Mouse (Mus musculus) intestine, embryonic 15.5 days (tissue): Measurements from ENCODE around the gene Tgm7. TPM values are rescaled to one million over a fixed set of nuclear protein-coding genes. Genes with fewer than 3 reads are reported as not detected.
"Not testable (repeated sequence)": the region's sequence is repeated elsewhere in the genome, so short reads cannot be mapped to it uniquely, and the experiment has no call there.

Experiments
- ATAC-seq: fragments of 200-750 bp; cut with Nextera tagmentation; 2 replicates; pipeline ENCODE4 v1.8.0; 2017; ENCODE audit warnings: moderate TSS enrichment, moderate library complexity
- H3K27ac ChIP-seq: fragments of 300-500 bp; sonication (generic); 2 replicates; pipeline ENCODE4 v1.5.1; 2015; ENCODE audit warnings: mild to moderate bottlenecking, inconsistent platforms
- H3K27me3 ChIP-seq: fragments of 300-500 bp; sonication (generic); replicated peaks from 2 replicates; pipeline ENCODE4 v1.6.1; 2015; ENCODE audit warnings: inconsistent platforms
- H3K36me3 ChIP-seq: fragments of 300-500 bp; sonication (generic); 2 replicates; pipeline ENCODE4 v1.6.1; 2015; ENCODE audit warnings: inconsistent platforms
- H3K4me1 ChIP-seq: fragments of 300-500 bp; sonication (generic); replicated peaks from 2 replicates; pipeline ENCODE4 v1.6.1; 2015; ENCODE audit warnings: inconsistent platforms
- H3K4me2 ChIP-seq: fragments of 300-500 bp; sonication (generic); replicated peaks from 2 replicates; pipeline ENCODE4 v1.6.1; 2015; ENCODE audit warnings: mild to moderate bottlenecking, inconsistent platforms
- H3K4me3 ChIP-seq: fragments of 300-500 bp; sonication (generic); replicated peaks from 2 replicates; pipeline ENCODE4 v1.5.1; 2015; ENCODE audit warnings: inconsistent platforms
- H3K9ac ChIP-seq: fragments of 300-500 bp; sonication (generic); 2 replicates; pipeline ENCODE4 v1.6.1; 2015; ENCODE audit warnings: inconsistent platforms
- H3K9me3 ChIP-seq: fragments of 300-500 bp; sonication (generic); 2 replicates; pipeline ENCODE4 v1.6.1; 2016; ENCODE audit warnings: inconsistent platforms
- whole genome bisulfite sequencing: fragments of 180-500 bp; shearing (Covaris S2); methylation state at CpG from one replicate; pipeline ENCODE4 v1.1.7; 2015; 5-methylcytosine and 5-hydroxymethylcytosine counted together
- polyA plus RNA-seq: library from polyadenylated mRNA; unstranded; fragments of >200 nt; fragmentation: Nextera tagmentation; extraction: Ambion mirVana; gene quantifications from 2 replicates; pipeline ENCODE4 v1.2.1, GENCODE M21; 2015

Gene Tgm7
- polyA plus RNA-seq, 1 experiment from 2014 or later = 0.23 TPM

DNA sequence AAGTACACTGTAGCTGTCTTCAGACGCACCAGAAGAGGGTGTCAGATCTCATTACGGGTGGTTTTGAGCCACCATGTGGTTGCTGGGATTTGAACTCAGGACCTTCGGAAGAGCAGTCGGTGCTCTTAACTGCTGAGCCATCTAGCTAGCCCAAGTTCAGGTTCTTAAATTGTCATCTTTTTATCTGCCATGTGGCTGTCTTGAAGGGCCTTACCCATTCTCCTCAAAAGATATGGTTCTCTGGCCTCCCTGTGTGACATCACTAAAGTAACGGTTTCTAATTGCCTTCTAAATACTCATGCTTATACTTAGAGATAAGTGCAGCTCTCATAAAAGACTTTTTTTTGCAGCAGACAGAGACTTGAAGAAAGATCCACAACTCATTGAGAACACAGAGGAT lies 16.7 kb upstream of the Tgm7 start:
- H3K27ac ChIP-seq, H3K36me3 ChIP-seq, ATAC-seq, H3K27me3 ChIP-seq, H3K4me3 ChIP-seq, H3K4me1 ChIP-seq, H3K9ac ChIP-seq, H3K4me2 ChIP-seq, H3K9me3 ChIP-seq: not testable (repeated sequence)
- WGBS = 91% methylated on average over 5 of the region's 5 CpGs

DNA sequence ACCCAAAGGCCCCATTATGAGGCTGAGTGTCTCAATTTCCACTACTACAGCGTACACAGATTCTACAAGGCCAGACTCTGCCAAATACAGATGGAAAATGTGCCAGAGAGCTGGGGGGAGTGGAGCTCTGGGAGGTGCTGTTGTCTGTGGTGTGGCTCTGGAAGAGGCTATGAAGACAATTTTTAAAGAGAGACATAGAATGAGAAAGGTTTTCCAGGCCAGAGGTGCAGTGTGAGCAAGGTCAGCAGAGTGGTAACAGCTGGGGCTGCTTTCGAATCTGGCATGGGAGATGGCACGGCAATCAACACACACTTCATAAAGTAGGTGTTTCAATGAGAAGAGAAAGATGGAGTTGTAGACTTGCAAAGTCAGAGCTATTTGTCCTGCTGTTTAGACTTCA lies 9.7 kb upstream of the Tgm7 start:
- Histone ChIP-seq H3K9me3 (no peaks in the 10 kb centered on the region), H3K9ac (no peak overlapping the region), H3K4me3 (no peak overlapping the region), H3K36me3 (no peaks in the 10 kb centered on the region), H3K27me3 (no peaks in the 10 kb centered on the region), H3K4me2 (no peak overlapping the region), H3K27ac (no peak overlapping the region), H3K4me1 (no peaks in the 10 kb centered on the region)
- 82% methylated on average over 3 of the region's 3 CpGs for WGBS
- no peak for ATAC-seq

DNA sequence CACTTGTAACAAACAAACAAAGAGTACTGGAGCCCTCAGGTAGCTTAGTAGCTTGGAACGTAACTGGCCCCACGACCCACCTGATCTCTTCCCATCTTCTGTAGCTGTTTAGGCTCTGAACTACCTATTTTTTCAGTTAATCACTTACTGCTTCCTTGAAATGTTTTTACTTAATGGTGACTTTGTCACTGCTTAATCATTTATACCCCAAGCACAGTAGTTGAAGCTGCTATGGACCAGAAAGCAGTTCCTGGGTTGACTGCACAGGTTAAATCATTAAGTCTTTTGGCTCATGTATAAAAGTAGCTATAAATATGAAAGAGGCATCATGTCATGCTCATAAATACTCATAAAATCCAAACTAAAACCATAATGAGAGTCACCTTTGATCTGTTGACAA lies 5.8 kb upstream of the Tgm7 start:
- H3K36me3 ChIP-seq = no peaks in the 10 kb centered on the region
- H3K4me2 ChIP-seq = no peak overlapping the region
- ATAC-seq = no peak
- H3K9me3 ChIP-seq = no peaks in the 10 kb centered on the region
- no peak overlapping the region for H3K9ac ChIP-seq
- 88% methylated on average over 2 of the region's 2 CpGs for WGBS
- no peaks in the 10 kb centered on the region for H3K4me1 ChIP-seq
- H3K27me3 ChIP-seq = no peaks in the 10 kb centered on the region
- H3K4me3 ChIP-seq = no peak overlapping the region
- H3K27ac ChIP-seq = no peak overlapping the region

DNA sequence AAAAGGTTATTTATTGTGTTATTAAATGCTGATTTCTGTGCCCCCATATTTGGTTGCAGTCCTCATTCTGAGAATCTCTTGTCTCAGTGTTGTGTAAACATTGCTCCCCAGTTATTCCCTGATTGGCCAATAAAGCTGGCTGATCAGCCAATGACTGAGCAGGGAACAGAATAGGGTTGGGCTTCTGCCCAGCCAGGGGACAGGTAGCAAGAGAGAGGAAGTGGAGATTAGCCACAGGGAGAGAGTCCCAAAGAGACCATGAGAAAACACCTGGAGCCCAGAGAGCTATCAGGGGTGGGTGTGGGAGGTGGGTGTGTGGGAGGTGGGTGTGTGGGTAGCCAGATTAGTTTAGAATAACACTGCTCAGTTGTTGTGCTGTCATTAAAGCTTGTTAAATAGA lies 3.7 kb downstream of the Tgm7 start:
- no peaks in the 10 kb centered on the region for H3K36me3 ChIP-seq
- H3K27me3 ChIP-seq = no peaks in the 10 kb centered on the region
- no peak overlapping the region for H3K9ac ChIP-seq
- no peak overlapping the region for H3K4me2 ChIP-seq
- H3K27ac ChIP-seq = no peak overlapping the region
- H3K4me3 ChIP-seq = no peak overlapping the region
- no peak for ATAC-seq
- no peaks in the 10 kb centered on the region for H3K4me1 ChIP-seq
- no peaks in the 10 kb centered on the region for H3K9me3 ChIP-seq

DNA sequence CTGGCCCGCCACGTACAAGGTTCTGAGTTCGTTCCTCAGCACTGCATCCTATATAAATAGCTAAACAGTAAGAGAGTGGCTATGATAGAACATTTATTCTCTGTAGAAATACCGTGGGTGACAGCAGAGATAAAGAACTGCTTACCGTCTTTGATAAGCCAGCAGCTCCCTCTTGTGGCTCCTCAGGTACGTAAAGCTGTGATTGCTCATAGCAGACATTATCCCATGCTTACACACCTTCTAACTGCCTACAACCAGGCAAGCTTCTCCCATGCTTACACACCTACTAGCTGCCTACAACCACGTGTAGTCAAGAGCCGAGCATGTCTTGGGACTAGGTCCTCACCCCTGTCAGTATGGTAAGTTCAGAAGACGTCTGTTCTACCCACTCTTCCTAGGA lies 7.5 kb downstream of the Tgm7 start:
- peak; percentile 39; the same call in 1 of the 2 replicates for ATAC-seq
- no peak overlapping the region for H3K4me3 ChIP-seq
- no peaks in the 10 kb centered on the region for H3K9me3 ChIP-seq
- peak overlapping the region; percentile 26; the same call in 1 of the 2 replicates for H3K4me2 ChIP-seq
- no peak overlapping the region for H3K9ac ChIP-seq
- H3K27ac ChIP-seq = no peak overlapping the region
- WGBS = 21% methylated on average over 9 of the region's 9 CpGs
- H3K27me3 ChIP-seq = no peaks in the 10 kb centered on the region
- H3K36me3 ChIP-seq = no peaks in the 10 kb centered on the region
- H3K4me1 ChIP-seq = no peaks in the 10 kb centered on the region

DNA sequence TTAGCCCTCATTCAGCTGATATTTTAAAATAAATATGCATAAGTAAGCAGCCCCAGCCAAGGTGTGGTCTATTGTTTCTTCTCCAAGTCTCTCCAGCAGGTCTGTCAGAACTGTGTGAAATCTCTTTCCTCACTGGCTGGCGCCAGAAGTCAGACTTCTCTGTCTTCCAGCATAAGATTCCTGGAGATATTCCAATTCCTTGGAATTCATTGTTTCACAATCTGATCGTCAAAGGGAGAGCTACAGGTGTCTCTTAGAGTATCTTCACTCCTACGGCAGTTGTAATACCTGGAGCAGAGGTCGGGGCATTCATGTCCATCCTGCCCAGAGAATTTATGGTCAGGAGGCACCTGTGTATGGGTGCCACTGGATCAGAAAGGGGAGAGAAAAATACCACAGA lies 19.8 kb downstream of the Tgm7 start:
- no peak for ATAC-seq
- no peak overlapping the region for H3K4me3 ChIP-seq
- H3K9ac ChIP-seq = no peak overlapping the region
- H3K27ac ChIP-seq = no peak overlapping the region
- no peaks in the 10 kb centered on the region for H3K36me3 ChIP-seq
- no peaks in the 10 kb centered on the region for H3K9me3 ChIP-seq
- WGBS = 65% methylated on average over 4 of the region's 4 CpGs
- no peaks in the 10 kb centered on the region; the same call in 1 of the 2 replicates for H3K27me3 ChIP-seq
- no peaks in the 10 kb centered on the region for H3K4me1 ChIP-seq
- H3K4me2 ChIP-seq = no peak overlapping the region

DNA sequence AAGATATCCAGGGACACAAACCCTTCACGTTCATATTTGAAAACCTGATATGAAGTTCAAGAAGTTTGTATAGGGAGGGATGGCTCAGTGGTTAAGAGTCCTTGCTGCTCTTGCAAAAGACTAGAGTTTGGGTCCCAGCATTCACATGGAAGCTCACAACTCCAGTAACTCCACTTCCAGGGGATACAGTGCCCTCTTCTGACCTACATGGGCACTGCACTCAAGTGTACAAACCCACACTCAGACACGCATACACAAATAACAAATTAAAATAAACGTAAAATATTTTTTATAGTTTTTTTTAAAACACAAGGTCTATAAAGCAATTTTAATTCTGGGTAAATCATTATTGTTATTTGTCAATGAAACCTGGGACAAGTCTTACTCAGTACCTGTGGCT lies 21.1 kb downstream of the Tgm7 start:
- ATAC-seq = no peak
- Histone ChIP-seq H3K4me3 (no peak overlapping the region), H3K4me2 (no peak overlapping the region), H3K9me3 (no peaks in the 10 kb centered on the region), H3K27ac (no peak overlapping the region), H3K4me1 (no peaks in the 10 kb centered on the region), H3K27me3 (no peaks in the 10 kb centered on the region; the same call in 1 of the 2 replicates), H3K9ac (no peak overlapping the region), H3K36me3 (no peaks in the 10 kb centered on the region)
- 87% methylated on average over 3 of the region's 3 CpGs for WGBS

DNA sequence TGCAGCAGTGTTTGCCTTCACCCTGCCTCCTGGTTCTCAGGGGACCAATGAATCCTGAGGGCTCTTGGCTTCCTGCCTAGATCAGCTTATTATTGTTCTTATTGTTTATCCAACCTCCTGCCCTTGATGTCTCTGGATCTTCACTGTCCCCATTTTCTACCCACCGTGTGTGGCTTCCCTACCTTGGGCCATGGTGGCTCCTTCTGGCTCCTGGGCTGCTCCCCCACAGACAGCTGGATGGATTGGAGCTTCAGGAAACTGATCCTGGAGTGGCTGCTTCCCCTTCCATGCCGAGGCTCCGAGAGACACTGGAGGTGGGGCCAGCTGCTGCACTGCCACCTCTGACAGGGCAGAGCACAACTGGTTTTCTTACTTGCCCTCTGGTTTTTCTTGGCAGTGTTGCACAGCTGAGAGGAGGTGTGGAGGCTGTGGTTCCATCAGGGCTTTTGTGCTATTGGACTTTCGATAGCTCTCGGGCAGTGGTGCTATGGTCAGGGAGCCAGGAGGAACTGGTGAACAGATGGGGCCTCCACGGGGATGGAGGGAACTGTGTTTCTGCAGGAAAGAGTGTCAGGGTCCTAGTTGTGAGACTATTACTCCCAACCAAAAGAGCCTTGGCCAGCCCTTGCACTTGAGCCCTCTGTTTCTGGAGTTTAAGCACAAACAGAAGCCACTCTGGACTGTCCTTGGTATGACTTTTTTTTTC lies 24.0 kb downstream of the Tgm7 start, which contains the start of gene Tgm5:
Gene Tgm5, minus strand, starts transcription at position 362 of the 706 bp plus-strand sequence.
- 35% methylated on average over 6 of the region's 6 CpGs for WGBS
- no peaks in the 10 kb centered on the region for H3K36me3 ChIP-seq
- no peaks in the 10 kb centered on the region; the same call in 1 of the 2 replicates for H3K27me3 ChIP-seq
- H3K27ac ChIP-seq = no peak within 1 kb of the TSS
- H3K4me1 ChIP-seq = no peaks in the 10 kb centered on the region
- no peak for ATAC-seq
- H3K9me3 ChIP-seq = no peaks in the 10 kb centered on the region
- no peak within 1 kb of the TSS for H3K4me3 ChIP-seq
- no peak within 1 kb of the TSS for H3K9ac ChIP-seq
- no peak within 1 kb of the TSS for H3K4me2 ChIP-seq

DNA sequence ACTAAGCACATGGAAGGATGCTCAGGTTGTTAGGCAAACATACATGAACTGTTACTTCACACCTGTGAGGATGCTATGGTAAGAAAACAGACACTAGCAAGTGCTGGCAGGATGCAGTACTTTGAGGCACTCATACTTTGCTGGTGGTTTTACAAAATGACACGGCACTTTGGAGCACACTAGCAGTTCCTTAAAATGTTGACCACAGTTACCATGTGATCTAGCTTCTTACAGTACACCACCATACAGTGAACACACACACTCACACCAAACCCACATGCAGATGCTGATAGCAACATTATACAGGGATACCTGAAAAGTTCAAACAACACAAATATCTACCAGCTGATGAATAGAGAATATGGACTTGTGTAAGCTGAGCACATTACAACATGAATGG lies 27.0 kb downstream of the Tgm7 start:
- Histone ChIP-seq H3K4me3 (no peak overlapping the region), H3K4me2 (no peak overlapping the region), H3K4me1 (no peaks in the 10 kb centered on the region), H3K9me3 (no peaks in the 10 kb centered on the region), H3K36me3 (no peaks in the 10 kb centered on the region), H3K9ac (no peak overlapping the region), H3K27me3 (no peaks in the 10 kb centered on the region; the same call in 1 of the 2 replicates), H3K27ac (no peak overlapping the region)
- no peak for ATAC-seq
- WGBS = 76% methylated on average over 1 of the region's 1 CpGs

DNA sequence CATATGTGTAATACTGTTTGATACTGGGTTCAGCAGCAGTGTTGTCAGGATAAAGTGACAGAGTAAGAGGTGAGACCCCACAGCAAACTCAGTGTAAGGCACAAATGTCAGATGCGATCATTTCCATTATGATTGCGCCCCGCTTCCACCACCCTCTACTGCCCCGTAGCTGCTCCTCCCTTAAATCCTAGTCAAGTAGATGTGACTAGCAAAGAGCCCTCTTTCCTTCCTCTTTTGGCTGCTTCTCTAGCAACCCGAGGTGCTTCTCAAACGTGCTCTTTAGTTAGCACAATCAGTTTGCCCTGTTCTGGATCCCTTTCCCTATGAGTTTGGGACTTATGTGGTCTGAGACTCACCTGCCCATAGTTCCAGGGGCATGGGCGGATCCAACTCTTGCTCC lies 34.8 kb downstream of the Tgm7 start:
- Histone ChIP-seq H3K4me3 (no peak overlapping the region), H3K9ac (no peak overlapping the region), H3K4me1 (no peaks in the 10 kb centered on the region), H3K27ac (no peak overlapping the region), H3K36me3 (no peaks in the 10 kb centered on the region), H3K9me3 (no peaks in the 10 kb centered on the region), H3K4me2 (no peak overlapping the region), H3K27me3 (no peaks in the 10 kb centered on the region)
- WGBS = 82% methylated on average over 7 of the region's 7 CpGs
- ATAC-seq = no peak

DNA sequence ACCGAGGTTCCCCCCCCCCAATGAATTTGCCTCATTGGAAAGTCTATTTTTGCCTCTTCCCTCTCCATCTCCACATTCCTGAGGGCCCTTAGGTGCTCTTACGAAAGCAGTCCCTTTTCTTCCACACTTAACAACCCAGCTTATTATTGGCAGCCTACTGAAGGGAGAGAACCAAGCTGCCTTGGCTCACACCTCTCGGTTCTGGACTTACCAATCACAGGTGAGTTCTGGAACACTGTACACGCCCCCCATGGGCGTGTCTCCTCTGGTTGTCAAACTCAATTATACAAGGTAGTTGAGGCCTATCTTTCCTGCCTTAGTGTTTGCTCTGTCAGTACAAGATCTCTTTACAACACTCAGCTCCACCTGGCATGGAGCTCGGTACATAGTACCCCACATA lies 37.7 kb downstream of the Tgm7 start:
- no peak overlapping the region for H3K4me2 ChIP-seq
- no peak overlapping the region for H3K9ac ChIP-seq
- 72% methylated on average over 6 of the region's 6 CpGs for WGBS
- no peak overlapping the region for H3K27ac ChIP-seq
- H3K4me3 ChIP-seq = no peak overlapping the region
- ATAC-seq = no peak
- H3K4me1 ChIP-seq = no peaks in the 10 kb centered on the region
- H3K9me3 ChIP-seq = no peaks in the 10 kb centered on the region
- H3K27me3 ChIP-seq = no peaks in the 10 kb centered on the region
- no peaks in the 10 kb centered on the region for H3K36me3 ChIP-seq

DNA sequence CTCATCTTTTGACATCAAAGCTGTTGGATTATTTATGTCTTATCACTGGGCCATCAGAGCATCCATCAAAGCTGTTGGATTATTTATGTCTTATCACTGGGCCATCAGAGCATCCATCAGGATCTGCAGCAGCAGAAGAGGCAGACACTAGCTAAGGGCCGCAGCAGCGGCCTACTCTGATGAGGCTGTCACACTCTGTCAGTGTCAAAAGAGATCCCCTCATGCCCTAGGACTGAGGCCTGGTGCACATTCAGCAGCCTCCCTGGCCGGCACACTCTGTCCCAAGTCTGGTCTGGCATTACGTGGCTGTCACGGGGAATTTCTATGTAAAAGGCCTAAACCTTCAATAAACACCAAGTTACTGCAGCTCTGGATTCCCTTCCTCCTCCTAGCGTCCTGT lies 40.1 kb downstream of the Tgm7 start:
- Histone ChIP-seq H3K27me3 (no peaks in the 10 kb centered on the region), H3K9me3 (no peaks in the 10 kb centered on the region), H3K9ac (no peak overlapping the region), H3K4me3 (no peak overlapping the region), H3K4me2 (no peak overlapping the region), H3K27ac (no peak overlapping the region), H3K36me3 (no peaks in the 10 kb centered on the region), H3K4me1 (no peaks in the 10 kb centered on the region)
- no peak for ATAC-seq
- WGBS = 73% methylated on average over 6 of the region's 6 CpGs

DNA sequence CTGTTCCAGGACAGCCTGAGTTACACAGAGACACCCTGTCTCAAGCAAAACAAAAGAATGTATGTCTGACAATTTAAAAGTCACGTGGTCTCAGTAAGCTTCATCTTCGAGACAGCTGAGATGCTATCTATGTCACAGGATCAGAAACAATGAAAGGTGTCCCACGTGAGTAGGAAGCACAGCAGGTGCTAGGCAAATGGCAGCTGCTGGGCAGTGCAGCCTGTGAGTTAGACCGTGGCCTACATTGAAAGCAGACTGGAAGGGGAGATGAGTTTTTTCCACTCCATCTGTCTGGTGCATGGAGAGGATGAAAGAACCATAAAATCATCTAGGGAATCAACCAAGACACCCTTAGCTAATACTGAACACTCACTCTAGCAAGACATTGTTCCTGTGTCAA lies 42.5 kb downstream of the Tgm7 start:
- H3K36me3 ChIP-seq = no peaks in the 10 kb centered on the region
- no peaks in the 10 kb centered on the region for H3K9me3 ChIP-seq
- H3K9ac ChIP-seq = no peak overlapping the region
- H3K4me1 ChIP-seq = no peaks in the 10 kb centered on the region
- no peak overlapping the region for H3K4me2 ChIP-seq
- no peak for ATAC-seq
- no peak overlapping the region for H3K4me3 ChIP-seq
- WGBS = 55% methylated on average over 4 of the region's 4 CpGs
- H3K27me3 ChIP-seq = no peaks in the 10 kb centered on the region
- H3K27ac ChIP-seq = no peak overlapping the region
